Mouse (Mus musculus) gastrocnemius, postnatal 36 days (tissue): ENCODE data around the gene Igf1r. TPM values are rescaled to one million over a fixed set of nuclear protein-coding genes. Genes with fewer than 3 reads are reported as not detected.

ENCODE experiments used
- DNase-seq, 2 experiments: peaks; one replicate each; pipeline ENCODE4 v3.0.0; 2022
- intact Hi-C: fragments of 180-260 bp; cut with DNase I; formaldehyde crosslinking; loops from one replicate; pipeline ENCODE4 v1.15.1; 2025
- total RNA-seq, 2 experiments: library from RNA; stranded (reverse); gene quantifications; 2 replicates each; pipeline ENCODE4 v1.2.3; 2021

The Igf1r gene
- total RNA-seq, 2 experiments from 2014 or later, result 6.9 to 10.5 TPM

- intact Hi-C loops, result no loop called here
- DNase-seq, result peak in 1 of 2 experiments; percentile 50
Observed at GRCm38 (mm10) chr7:68102456-68103177, 150.0 kb downstream of the Igf1r start.

- DNase-seq, result no peak
- intact Hi-C loops, result no loop called here
Observed at GRCm38 (mm10) chr7:68103178-68103530, 150.5 kb downstream of the Igf1r start.

- intact Hi-C loops, result no loop called here
- no peak for DNase-seq
Observed at GRCm38 (mm10) chr7:68111532-68111931, 158.9 kb downstream of the Igf1r start.

GRCm38 (mm10) chr7:68112582-68112981 lies 160.0 kb downstream of the Igf1r start:
- intact Hi-C loops, result no loop called here
- DNase-seq, result no peak

GRCm38 (mm10) chr7:68114364-68114763 lies 161.7 kb downstream of the Igf1r start:
- intact Hi-C loops, result no loop called here
- DNase-seq, result no peak

- intact Hi-C loops, result no loop called here
- DNase-seq, result no peak
Observed at GRCm38 (mm10) chr7:68114983-68115715, 162.5 kb downstream of the Igf1r start.

- intact Hi-C loops, result no loop called here
- no peak for DNase-seq
Observed at GRCm38 (mm10) chr7:68117567-68117966, 164.9 kb downstream of the Igf1r start.

- intact Hi-C loops, result no loop called here
- no peak for DNase-seq
Observed at GRCm38 (mm10) chr7:68117981-68118380, 165.4 kb downstream of the Igf1r start.

- no peak for DNase-seq
- intact Hi-C loops, result no loop called here
Observed at GRCm38 (mm10) chr7:68119605-68120004, 167.0 kb downstream of the Igf1r start.

- DNase-seq, result no peak
- intact Hi-C loops, result no loop called here
Observed at GRCm38 (mm10) chr7:68122418-68122817, 169.8 kb downstream of the Igf1r start.

- no peak for DNase-seq
- intact Hi-C loops, result loop anchor here (5.0 kb wide), 1 partner anchor 38 kb away; no protein-coding TSS in a partner anchor
Observed at GRCm38 (mm10) chr7:68125347-68125746, 172.7 kb downstream of the Igf1r start.

GRCm38 (mm10) chr7:68127799-68128261 lies 175.2 kb downstream of the Igf1r start:
- intact Hi-C loops, result loop anchor here (5.0 kb wide), 1 partner anchor 41 kb away; no protein-coding TSS in a partner anchor
- peak; percentile 27 to 48 for DNase-seq

- intact Hi-C loops, result loop anchor here (5.0 kb wide), 1 partner anchor 41 kb away; no protein-coding TSS in a partner anchor
- DNase-seq, result no peak
Observed at GRCm38 (mm10) chr7:68128271-68128674, 175.6 kb downstream of the Igf1r start.

- intact Hi-C loops, result loop anchor here (1.0 to 5.0 kb wide), 2 partner anchors 42 to 178 kb away; no protein-coding TSS in a partner anchor
- peak; percentile 98 for DNase-seq
Observed at GRCm38 (mm10) chr7:68129077-68129511, 176.5 kb downstream of the Igf1r start.

GRCm38 (mm10) chr7:68129546-68130253 lies 177.1 kb downstream of the Igf1r start:
- peak; percentile 83 to 95 for DNase-seq
- intact Hi-C loops, result loop anchor here (1.0 to 5.0 kb wide), 4 partner anchors 42 to 327 kb away; no protein-coding TSS in a partner anchor

GRCm38 (mm10) chr7:68130950-68131580 lies 178.4 kb downstream of the Igf1r start:
- DNase-seq, result no peak
- intact Hi-C loops, result loop anchor here (5.0 kb wide), 2 partner anchors 171 to 329 kb away; no protein-coding TSS in a partner anchor

GRCm38 (mm10) chr7:68133679-68134078 lies 181.1 kb downstream of the Igf1r start:
- DNase-seq, result no peak
- intact Hi-C loops, result loop anchor here (5.0 kb wide), 2 partner anchors 169 to 331 kb away; no protein-coding TSS in a partner anchor

- intact Hi-C loops, result loop anchor here (5.0 kb wide), 2 partner anchors 167 to 333 kb away; no protein-coding TSS in a partner anchor
- peak; percentile 26 to 49 for DNase-seq
Observed at GRCm38 (mm10) chr7:68134948-68135347, 182.3 kb downstream of the Igf1r start.

GRCm38 (mm10) chr7:68136056-68136455 lies 183.4 kb downstream of the Igf1r start:
- intact Hi-C loops, result no loop called here
- DNase-seq, result no peak

GRCm38 (mm10) chr7:68139384-68139783 lies 186.8 kb downstream of the Igf1r start:
- intact Hi-C loops, result no loop called here

More at GRCm38 (mm10) chr7:68139384-68139783, 186.8 kb downstream of the Igf1r start:
- DNase-seq, result no peak
